Mouse (Mus musculus) heart, embryonic 12.5 days (tissue): ENCODE data around the gene Rps8. TPM values are rescaled to one million over a fixed set of nuclear protein-coding genes. Genes with fewer than 3 reads are reported as not detected.

Source experiments
- ATAC-seq: fragments of 200-750 bp; cut with Nextera tagmentation; 2 replicates; pipeline ENCODE4 v1.8.0; 2017; ENCODE audit warnings: moderate TSS enrichment, moderate library complexity; ENCODE audit not compliant: insufficient number of reproducible peaks, low FRiP score
- H3K27ac ChIP-seq: fragments of 300-500 bp; sonication (generic); 2 replicates; pipeline ENCODE4 v1.5.1; 2016; ENCODE audit warnings: mild to moderate bottlenecking, moderate library complexity; ENCODE audit not compliant: poor library complexity, severe bottlenecking
- H3K27me3 ChIP-seq: fragments of 300-500 bp; sonication (generic); replicated peaks from 2 replicates; pipeline ENCODE4 v1.6.1; 2016; ENCODE audit warnings: mild to moderate bottlenecking, moderate library complexity
- H3K36me3 ChIP-seq: fragments of 300-500 bp; sonication (generic); 2 replicates; pipeline ENCODE4 v1.6.1; 2016; ENCODE audit warnings: mild to moderate bottlenecking, moderate library complexity
- H3K4me1 ChIP-seq: fragments of 300-500 bp; sonication (generic); replicated peaks from 2 replicates; pipeline ENCODE4 v1.6.1; 2016; ENCODE audit warnings: mild to moderate bottlenecking
- H3K4me2 ChIP-seq: fragments of 300-500 bp; sonication (generic); 2 replicates; pipeline ENCODE4 v1.6.1; 2016; ENCODE audit warnings: mild to moderate bottlenecking, moderate library complexity
- H3K4me3 ChIP-seq: fragments of 300-500 bp; sonication (generic); 2 replicates; pipeline ENCODE4 v1.5.1; 2016; ENCODE audit warnings: mild to moderate bottlenecking
- H3K9ac ChIP-seq: fragments of 300-500 bp; sonication (generic); 2 replicates; pipeline ENCODE4 v1.6.1; 2016; ENCODE audit warnings: mild to moderate bottlenecking, moderate library complexity
- H3K9me3 ChIP-seq: fragments of 300-500 bp; sonication (generic); replicated peaks from 2 replicates; pipeline ENCODE4 v1.6.1; 2016; ENCODE audit warnings: mild to moderate bottlenecking, moderate library complexity
- WGBS: fragments of 180-500 bp; shearing (Covaris S2); methylation state at CpG from one replicate; pipeline ENCODE4 v1.1.7; 2016; 5-methylcytosine and 5-hydroxymethylcytosine counted together
- microRNA-seq: library from miRNA; unstranded; fragments of <30 nt; microRNA quantifications from one replicate; pipeline ENCODE4, GENCODE M21; 2017
- polyA plus RNA-seq: library from polyadenylated mRNA; unstranded; fragments of >200 nt; fragmentation: Nextera tagmentation; extraction: Ambion mirVana; gene quantifications from 2 replicates; pipeline ENCODE4 v1.2.1, GENCODE M21; 2016

Gene Rps8
- polyA plus RNA-seq, 1 experiment from 2014 or later, result 621 TPM

DNA sequence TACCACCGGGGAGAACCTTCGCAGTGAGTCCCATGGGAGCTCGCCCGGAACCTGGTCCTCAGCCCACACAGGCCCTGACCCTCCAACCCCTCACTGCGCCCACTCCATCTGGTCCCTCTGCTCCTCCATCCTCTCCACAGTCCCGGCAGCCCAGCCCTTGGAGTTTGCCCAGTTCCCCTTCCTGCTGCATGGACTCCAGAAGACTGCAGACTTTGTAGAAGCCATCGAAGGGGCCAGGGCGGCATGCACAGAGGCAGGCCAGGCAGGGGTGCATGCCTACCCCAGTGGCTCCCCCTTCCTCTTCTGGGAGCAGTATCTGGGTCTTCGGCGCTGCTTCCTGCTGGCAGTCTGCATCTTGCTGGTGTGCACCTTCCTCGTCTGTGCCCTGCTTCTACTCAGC, 45.1 kb downstream of the Rps8 start:
- Histone ChIP-seq H3K36me3 (peaks cover 8% of the 10 kb centered on the region; the same call in 1 of the 2 replicates), H3K4me1 (no peaks in the 10 kb centered on the region), H3K4me2 (no peak overlapping the region), H3K27ac (no peak overlapping the region), H3K9me3 (no peaks in the 10 kb centered on the region), H3K4me3 (no peak overlapping the region), H3K9ac (no peak overlapping the region), H3K27me3 (no peaks in the 10 kb centered on the region)
- no peak for ATAC-seq
- 85% methylated on average over 11 of the region's 11 CpGs for WGBS

DNA sequence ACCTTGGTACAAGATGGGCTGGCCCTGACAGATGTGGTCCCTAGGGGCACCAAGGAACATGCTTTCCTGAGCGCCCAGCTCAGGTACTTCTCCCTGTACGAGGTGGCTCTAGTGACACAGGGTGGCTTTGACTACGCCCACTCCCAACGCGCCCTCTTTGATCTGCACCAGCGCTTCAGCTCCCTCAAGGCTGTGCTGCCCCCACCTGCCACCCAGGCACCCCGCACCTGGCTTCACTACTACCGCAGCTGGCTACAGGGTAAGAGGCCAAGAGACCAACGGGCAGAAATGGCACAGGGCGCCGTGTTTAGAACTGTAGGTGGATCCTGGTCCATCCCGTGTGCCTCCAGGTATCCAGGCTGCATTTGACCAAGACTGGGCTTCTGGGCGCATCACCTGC, 45.8 kb downstream of the Rps8 start:
- Histone ChIP-seq H3K9me3 (no peaks in the 10 kb centered on the region), H3K27ac (no peak overlapping the region), H3K36me3 (peaks cover 8% of the 10 kb centered on the region; the same call in 1 of the 2 replicates), H3K9ac (no peak overlapping the region), H3K27me3 (no peaks in the 10 kb centered on the region), H3K4me2 (no peak overlapping the region), H3K4me1 (no peaks in the 10 kb centered on the region), H3K4me3 (no peak overlapping the region)
- 88% methylated on average over 13 of the region's 13 CpGs for WGBS
- ATAC-seq, result no peak

DNA sequence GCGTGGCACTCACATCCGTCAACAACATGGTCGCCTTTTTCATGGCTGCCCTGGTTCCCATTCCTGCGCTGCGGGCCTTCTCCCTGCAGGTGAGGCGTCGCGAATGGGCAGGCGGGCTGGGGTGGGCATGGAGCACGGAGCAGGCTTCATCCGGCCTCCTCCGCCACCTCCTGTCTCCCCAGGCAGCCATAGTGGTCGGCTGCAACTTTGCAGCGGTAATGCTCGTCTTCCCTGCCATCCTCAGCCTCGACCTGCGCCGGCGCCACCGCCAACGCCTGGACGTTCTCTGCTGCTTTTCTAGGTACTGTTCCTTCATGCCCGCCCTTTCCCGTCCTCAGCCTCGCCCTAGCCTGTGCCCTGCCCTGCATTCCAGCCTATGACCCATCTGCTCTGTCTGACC, 46.7 kb downstream of the Rps8 start:
- Histone ChIP-seq H3K27me3 (0 out of 2 replicates have a peak, but pooled peaks cover 3% of the 10 kb centered on the region), H3K4me2 (no peak overlapping the region), H3K36me3 (peaks cover 8% of the 10 kb centered on the region; the same call in 1 of the 2 replicates), H3K4me3 (no peak overlapping the region), H3K27ac (no peak overlapping the region), H3K9me3 (no peaks in the 10 kb centered on the region), H3K9ac (no peak overlapping the region), H3K4me1 (no peaks in the 10 kb centered on the region)
- WGBS, result 87% methylated on average over 25 of the region's 25 CpGs
- no peak for ATAC-seq

- Histone ChIP-seq H3K27ac (no peak overlapping the region), H3K4me3 (no peak overlapping the region), H3K4me1 (no peaks in the 10 kb centered on the region), H3K27me3 (0 out of 2 replicates have a peak, but pooled peaks cover 3% of the 10 kb centered on the region), H3K9ac (no peak overlapping the region), H3K36me3 (peaks cover 8% of the 10 kb centered on the region; the same call in 1 of the 2 replicates), H3K9me3 (no peaks in the 10 kb centered on the region), H3K4me2 (no peak overlapping the region)
- 89% methylated on average over 6 of the region's 6 CpGs for WGBS
- ATAC-seq, result no peak
Observed at GRCm38 (mm10) chr4:117108524-117108849, 47.6 kb downstream of the Rps8 start.

DNA sequence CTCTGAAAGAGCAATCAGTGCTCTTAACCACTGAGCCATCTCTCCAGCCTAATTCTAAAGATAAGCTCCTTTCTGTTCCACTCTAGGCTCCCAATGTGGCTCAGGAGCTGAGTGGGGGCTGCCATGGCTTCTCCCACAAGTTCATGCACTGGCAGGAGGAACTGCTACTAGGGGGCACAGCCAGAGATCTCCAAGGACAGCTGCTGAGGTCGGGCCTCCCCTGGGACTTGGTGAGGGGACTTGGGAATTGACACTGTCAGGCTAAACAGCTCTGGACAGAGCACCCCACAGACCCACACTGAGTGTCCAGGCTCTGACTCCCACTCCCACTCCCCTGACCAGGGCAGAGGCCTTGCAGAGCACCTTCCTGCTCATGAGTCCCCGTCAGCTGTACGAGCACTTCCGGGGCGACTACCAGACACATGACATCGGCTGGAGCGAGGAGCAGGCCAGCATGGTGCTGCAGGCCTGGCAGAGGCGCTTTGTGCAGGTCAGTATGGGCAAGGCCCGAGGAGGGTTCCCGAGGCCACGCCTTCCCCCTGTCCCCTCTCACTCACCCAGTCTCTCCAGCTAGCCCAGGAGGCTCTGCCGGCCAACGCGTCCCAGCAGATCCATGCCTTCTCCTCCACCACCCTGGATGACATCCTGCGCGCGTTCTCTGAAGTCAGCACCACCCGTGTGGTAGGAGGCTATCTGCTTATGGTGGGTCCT, 48.1 kb downstream of the Rps8 start:
- Histone ChIP-seq H3K9ac (no peak overlapping the region), H3K4me3 (no peak overlapping the region), H3K9me3 (no peaks in the 10 kb centered on the region), H3K36me3 (peaks cover 8% of the 10 kb centered on the region; the same call in 1 of the 2 replicates), H3K4me1 (no peaks in the 10 kb centered on the region), H3K27ac (no peak overlapping the region), H3K4me2 (no peak overlapping the region), H3K27me3 (0 out of 2 replicates have a peak, but pooled peaks cover 3% of the 10 kb centered on the region)
- 87% methylated on average over 18 of the region's 18 CpGs for WGBS
- ATAC-seq, result no peak

DNA sequence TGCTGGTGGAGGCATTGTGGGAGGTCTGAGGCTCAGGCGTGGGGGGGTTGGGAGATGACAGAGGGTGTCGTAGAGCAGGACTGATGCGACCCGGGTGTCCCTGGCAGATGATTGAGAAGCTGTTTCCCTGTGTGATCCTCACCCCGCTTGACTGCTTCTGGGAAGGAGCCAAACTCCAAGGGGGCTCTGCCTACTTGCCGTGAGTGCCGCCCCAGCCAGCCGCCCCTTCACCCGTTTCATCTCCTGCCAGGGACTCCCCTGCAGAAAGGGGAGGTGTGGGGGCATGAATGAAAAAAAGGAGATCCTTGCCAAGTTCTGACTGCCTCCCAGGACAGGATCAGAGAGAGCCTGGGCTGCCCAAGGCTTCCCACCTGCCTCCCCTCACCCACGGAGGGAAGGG, 50.9 kb downstream of the Rps8 start:
- Histone ChIP-seq H3K36me3 (no peaks in the 10 kb centered on the region), H3K9me3 (no peaks in the 10 kb centered on the region), H3K4me1 (no peaks in the 10 kb centered on the region), H3K27me3 (0 out of 2 replicates have a peak, but pooled peaks cover 3% of the 10 kb centered on the region), H3K4me2 (no peak overlapping the region), H3K9ac (no peak overlapping the region), H3K4me3 (no peak overlapping the region), H3K27ac (no peak overlapping the region)
- 49% methylated on average over 9 of the region's 10 CpGs for WGBS
- no peak for ATAC-seq

DNA sequence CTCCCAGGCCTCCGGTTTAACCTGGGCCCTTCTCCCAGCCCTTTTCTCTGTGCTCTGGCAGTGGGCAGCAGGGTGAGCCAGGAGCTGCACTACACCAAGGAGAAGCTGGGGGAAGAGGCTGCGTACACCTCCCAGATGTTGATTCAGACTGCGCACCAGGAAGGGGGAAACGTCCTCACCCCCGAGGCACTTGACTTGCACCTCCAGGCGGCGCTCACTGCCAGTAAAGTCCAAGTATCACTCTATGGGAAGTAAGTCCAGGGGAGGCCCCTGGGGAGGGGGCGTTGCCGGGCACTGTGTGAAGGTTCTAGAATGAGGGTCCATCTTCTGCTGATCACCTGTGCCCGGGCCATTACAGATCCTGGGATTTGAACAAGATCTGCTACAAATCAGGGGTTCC, 51.4 kb downstream of the Rps8 start:
- no peak overlapping the region for H3K9ac ChIP-seq
- WGBS, result 66% methylated on average over 10 of the region's 10 CpGs

More for the DNA sequence above, 51.4 kb downstream of the Rps8 start:
- H3K4me2 ChIP-seq, result no peak overlapping the region
- no peak for ATAC-seq
- H3K27me3 ChIP-seq, result 0 out of 2 replicates have a peak, but pooled peaks cover 3% of the 10 kb centered on the region
- no peaks in the 10 kb centered on the region for H3K36me3 ChIP-seq
- no peaks in the 10 kb centered on the region for H3K9me3 ChIP-seq
- no peak overlapping the region for H3K27ac ChIP-seq
- H3K4me3 ChIP-seq, result no peak overlapping the region
- no peaks in the 10 kb centered on the region for H3K4me1 ChIP-seq

Small RNA genes within 50 kb of the gene (microRNA-seq; reads per million reads assigned to microRNA genes)
- gene Gm22398, result not detected

Other genes with a start within 250 kb of the Rps8 start
- 90.9 and 92.2 TPM in 2 replicates for gene Urod, start 161.8 kb downstream of the Rps8 start, polyA plus RNA-seq
- gene Hectd3, start 160.9 kb downstream of the Rps8 start, polyA plus RNA-seq, result 6.8 and 8.0 TPM in 2 replicates
- gene Eif2b3, start 136.8 kb downstream of the Rps8 start, polyA plus RNA-seq, result 25.2 and 29.2 TPM in 2 replicates
- 2.6 and 2.7 TPM in 2 replicates for gene Ptch2, start 60.2 kb downstream of the Rps8 start, polyA plus RNA-seq
- 3.3 and 3.5 TPM in 2 replicates for gene Btbd19, start 30.5 kb downstream of the Rps8 start, polyA plus RNA-seq
- not detected in 2 replicates for gene Tctex1d4, start 29.4 kb downstream of the Rps8 start, polyA plus RNA-seq
- 2.6 TPM in 2 replicates for gene Plk3, start 22.3 kb downstream of the Rps8 start, polyA plus RNA-seq
- gene Kif2c, start 26.4 kb upstream of the Rps8 start, polyA plus RNA-seq, result 51.8 and 53.4 TPM in 2 replicates
- gene Tmem53, start 95.7 kb upstream of the Rps8 start, polyA plus RNA-seq, result 18.2 and 19.6 TPM in 2 replicates
- gene Armh1, start 95.9 kb upstream of the Rps8 start, polyA plus RNA-seq, result 0.37 and 0.70 TPM in 2 replicates